Mouse (Mus musculus): Measurements from ENCODE around the gene Klf6. TPM values are rescaled to one million over a fixed set of nuclear protein-coding genes. Genes with fewer than 3 reads are reported as not detected.

Klf6 gene
- 83.5 and 97.5 TPM in 2 replicates for polyA plus RNA-seq (2014; fragmentation: Nextera tagmentation; extraction: Ambion mirVana)

GRCm38 (mm10) chr13:5861157-5862002 is at the start of gene Klf6:
Gene Klf6 (plus strand): TSS chr13:5861482.
- Histone ChIP-seq H3K9me3 (ENCODE audit: control insufficient read depth, low read length) (no peaks in the 10 kb centered on the region), H3K4me1 (ENCODE audit: control insufficient read depth, insufficient read depth, low read length) (peaks cover 14% of the 10 kb centered on the region), H3K9ac (replicated peaks; ENCODE audit: low read depth, low read length) (peak within 1 kb of the TSS; percentile 88), H3K27me3 (ENCODE audit: control insufficient read depth, insufficient read depth, low read length) (peaks cover 3% of the 10 kb centered on the region; the same call in 1 of the 2 replicates), H3K4me3 (ENCODE audit: low read depth, low read length) (peak within 1 kb of the TSS; percentile 69), H3K27ac (ENCODE audit: low read depth, low read length) (peak within 1 kb of the TSS; percentile 100), H3K36me3 (ENCODE audit: control insufficient read depth, insufficient read depth, low read length) (peaks cover 11% of the 10 kb centered on the region), H3K4me2 (ENCODE audit: low read depth, low read length) (peak within 1 kb of the TSS; percentile 82)
- ATAC-seq (ENCODE audit: low read depth): peak; percentile 99
- 0% methylated on average over 58 of the region's 60 CpGs for WGBS

DNA sequence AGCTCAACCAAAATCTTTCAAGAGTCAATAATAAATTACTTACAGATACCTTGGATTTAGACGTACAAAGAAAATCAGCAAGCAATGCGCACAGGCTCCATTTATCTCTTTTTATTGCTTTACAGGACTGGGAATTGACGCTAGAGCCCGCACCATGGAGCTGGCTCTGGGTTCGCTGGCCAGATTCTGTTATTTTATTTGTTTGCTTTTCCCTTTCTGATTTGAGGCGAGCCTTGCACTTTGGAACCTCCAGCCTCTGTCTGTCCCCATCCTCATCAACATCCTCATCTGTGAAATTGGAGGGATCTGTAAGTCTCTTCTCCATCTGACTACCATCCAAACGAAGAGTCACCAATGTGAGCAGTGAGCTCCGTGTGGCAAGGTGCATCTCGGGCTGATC is 47.8 kb upstream of the Klf6 start:
- ATAC-seq (ENCODE audit: low read depth): no peak
- H3K4me3 ChIP-seq (ENCODE audit: low read depth, low read length): no peak overlapping the region
- H3K4me1 ChIP-seq (ENCODE audit: control insufficient read depth, insufficient read depth, low read length): no peaks in the 10 kb centered on the region
- no peak overlapping the region for H3K27ac ChIP-seq (ENCODE audit: low read depth, low read length)
- H3K4me2 ChIP-seq (ENCODE audit: low read depth, low read length): no peak overlapping the region
- no peak overlapping the region for H3K9ac ChIP-seq (replicated peaks; ENCODE audit: low read depth, low read length)
- H3K27me3 ChIP-seq (ENCODE audit: control insufficient read depth, insufficient read depth, low read length): no peaks in the 10 kb centered on the region
- H3K9me3 ChIP-seq (ENCODE audit: control insufficient read depth, low read length): no peaks in the 10 kb centered on the region
- WGBS: 83% methylated on average over 9 of the region's 9 CpGs
- H3K36me3 ChIP-seq (ENCODE audit: control insufficient read depth, insufficient read depth, low read length): no peaks in the 10 kb centered on the region

GRCm38 (mm10) chr13:5817250-5817649 is 44.0 kb upstream of the Klf6 start:
- no peaks in the 10 kb centered on the region for H3K36me3 ChIP-seq (ENCODE audit: control insufficient read depth, insufficient read depth, low read length)
- 85% methylated on average over 3 of the region's 3 CpGs for WGBS
- no peak for ATAC-seq (ENCODE audit: low read depth)

GRCm38 (mm10) chr13:5819173-5819572 is 42.1 kb upstream of the Klf6 start:
- Histone ChIP-seq H3K9ac (replicated peaks; ENCODE audit: low read depth, low read length) (no peak overlapping the region), H3K4me2 (ENCODE audit: low read depth, low read length) (no peak overlapping the region), H3K27me3 (ENCODE audit: control insufficient read depth, insufficient read depth, low read length) (no peaks in the 10 kb centered on the region), H3K4me1 (ENCODE audit: control insufficient read depth, insufficient read depth, low read length) (no peaks in the 10 kb centered on the region), H3K4me3 (ENCODE audit: low read depth, low read length) (no peak overlapping the region), H3K27ac (ENCODE audit: low read depth, low read length) (no peak overlapping the region), H3K9me3 (ENCODE audit: control insufficient read depth, low read length) (no peaks in the 10 kb centered on the region), H3K36me3 (ENCODE audit: control insufficient read depth, insufficient read depth, low read length) (no peaks in the 10 kb centered on the region)
- ATAC-seq (ENCODE audit: low read depth): no peak
- 16% methylated on average over 3 of the region's 3 CpGs for WGBS

More at GRCm38 (mm10) chr13:5817250-5817649, 44.0 kb upstream of the Klf6 start:
- no peak overlapping the region for H3K9ac ChIP-seq (replicated peaks; ENCODE audit: low read depth, low read length)
- no peak overlapping the region for H3K4me2 ChIP-seq (ENCODE audit: low read depth, low read length)
- H3K4me1 ChIP-seq (ENCODE audit: control insufficient read depth, insufficient read depth, low read length): no peaks in the 10 kb centered on the region
- no peak overlapping the region for H3K4me3 ChIP-seq (ENCODE audit: low read depth, low read length)
- H3K9me3 ChIP-seq (ENCODE audit: control insufficient read depth, low read length): no peaks in the 10 kb centered on the region
- H3K27ac ChIP-seq (ENCODE audit: low read depth, low read length): no peak overlapping the region
- H3K27me3 ChIP-seq (ENCODE audit: control insufficient read depth, insufficient read depth, low read length): no peaks in the 10 kb centered on the region

- Histone ChIP-seq H3K4me3 (ENCODE audit: low read depth, low read length) (no peak overlapping the region), H3K9ac (replicated peaks; ENCODE audit: low read depth, low read length) (no peak overlapping the region), H3K27me3 (ENCODE audit: control insufficient read depth, insufficient read depth, low read length) (no peaks in the 10 kb centered on the region), H3K4me1 (ENCODE audit: control insufficient read depth, insufficient read depth, low read length) (no peaks in the 10 kb centered on the region), H3K4me2 (ENCODE audit: low read depth, low read length) (no peak overlapping the region), H3K9me3 (ENCODE audit: control insufficient read depth, low read length) (no peaks in the 10 kb centered on the region), H3K36me3 (ENCODE audit: control insufficient read depth, insufficient read depth, low read length) (no peaks in the 10 kb centered on the region), H3K27ac (ENCODE audit: low read depth, low read length) (no peak overlapping the region)
- WGBS: 62% methylated on average over 11 of the region's 11 CpGs
- ATAC-seq (ENCODE audit: low read depth): no peak
These were observed 38.7 kb upstream of the Klf6 start for GRCm38 (mm10) chr13:5822586-5822985.

DNA sequence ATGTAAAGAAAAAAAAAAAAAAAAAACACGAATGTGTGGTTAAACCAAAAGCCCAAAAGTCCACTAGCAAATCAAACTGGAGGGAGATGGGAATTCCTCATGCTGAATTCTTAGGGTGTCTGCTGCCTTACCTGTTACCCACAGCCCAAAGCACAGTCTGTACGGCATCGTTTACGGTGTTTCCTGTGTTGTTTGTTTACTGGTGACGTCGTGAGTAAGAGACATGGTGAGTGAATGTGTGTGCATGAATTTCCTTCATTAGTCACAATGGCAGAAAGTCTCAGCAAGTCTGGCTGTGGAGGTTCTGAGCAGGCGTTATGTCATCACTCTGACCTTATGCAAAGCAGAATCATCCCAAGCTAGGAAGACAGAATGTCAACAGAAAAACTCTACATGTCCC is 38.1 kb upstream of the Klf6 start:
- 87% methylated on average over 7 of the region's 7 CpGs for WGBS
- H3K27me3 ChIP-seq (ENCODE audit: control insufficient read depth, insufficient read depth, low read length): no peaks in the 10 kb centered on the region

GRCm38 (mm10) chr13:5824189-5824815 is 37.0 kb upstream of the Klf6 start:
- no peaks in the 10 kb centered on the region for H3K4me1 ChIP-seq (ENCODE audit: control insufficient read depth, insufficient read depth, low read length)
- H3K9me3 ChIP-seq (ENCODE audit: control insufficient read depth, low read length): no peaks in the 10 kb centered on the region
- no peak overlapping the region for H3K4me2 ChIP-seq (ENCODE audit: low read depth, low read length)
- H3K36me3 ChIP-seq (ENCODE audit: control insufficient read depth, insufficient read depth, low read length): no peaks in the 10 kb centered on the region
- no peaks in the 10 kb centered on the region for H3K27me3 ChIP-seq (ENCODE audit: control insufficient read depth, insufficient read depth, low read length)
- H3K9ac ChIP-seq (replicated peaks; ENCODE audit: low read depth, low read length): no peak overlapping the region
- H3K4me3 ChIP-seq (ENCODE audit: low read depth, low read length): no peak overlapping the region
- no peak for ATAC-seq (ENCODE audit: low read depth)
- H3K27ac ChIP-seq (ENCODE audit: low read depth, low read length): no peak overlapping the region
- 84% methylated on average over 8 of the region's 8 CpGs for WGBS

More for the DNA sequence above, 38.1 kb upstream of the Klf6 start:
- Histone ChIP-seq H3K27ac (ENCODE audit: low read depth, low read length) (no peak overlapping the region), H3K36me3 (ENCODE audit: control insufficient read depth, insufficient read depth, low read length) (no peaks in the 10 kb centered on the region), H3K9me3 (ENCODE audit: control insufficient read depth, low read length) (no peaks in the 10 kb centered on the region), H3K9ac (replicated peaks; ENCODE audit: low read depth, low read length) (no peak overlapping the region), H3K4me1 (ENCODE audit: control insufficient read depth, insufficient read depth, low read length) (no peaks in the 10 kb centered on the region), H3K4me3 (ENCODE audit: low read depth, low read length) (no peak overlapping the region), H3K4me2 (ENCODE audit: low read depth, low read length) (no peak overlapping the region)
- ATAC-seq (ENCODE audit: low read depth): no peak

DNA sequence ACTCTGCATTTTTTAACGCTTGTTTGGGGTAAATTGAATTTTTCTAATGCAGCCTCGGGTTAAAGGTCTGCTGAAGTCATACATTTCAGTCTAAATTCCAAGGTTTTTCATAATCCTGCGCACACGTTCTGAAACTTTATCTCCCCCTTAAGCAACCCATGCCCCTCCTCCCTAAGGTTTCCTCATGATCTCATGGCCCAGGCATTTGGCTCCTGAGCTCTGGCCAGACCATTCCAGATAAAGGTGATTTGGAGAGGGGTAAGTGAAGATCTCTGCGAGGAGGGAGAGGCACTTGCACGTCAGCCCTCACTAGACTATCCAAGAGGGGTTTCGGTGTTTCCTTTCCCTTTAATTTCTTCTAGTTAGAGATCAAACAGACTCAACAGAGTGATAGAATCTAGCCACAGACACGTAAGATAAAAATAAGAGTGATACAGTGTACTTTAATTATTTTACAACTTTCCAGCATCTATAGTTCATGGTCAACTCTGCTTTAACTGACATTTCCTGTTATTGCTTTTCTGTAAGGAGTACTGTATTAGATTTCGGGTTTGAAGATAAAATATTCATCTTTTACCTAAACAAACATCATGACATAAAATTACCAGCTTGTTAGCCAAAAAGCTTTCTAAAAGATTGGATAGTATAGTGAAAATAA is 35.0 kb upstream of the Klf6 start:
- H3K4me1 ChIP-seq (ENCODE audit: control insufficient read depth, insufficient read depth, low read length): no peaks in the 10 kb centered on the region
- H3K9ac ChIP-seq (replicated peaks; ENCODE audit: low read depth, low read length): no peak overlapping the region
- 80% methylated on average over 9 of the region's 9 CpGs for WGBS
- H3K36me3 ChIP-seq (ENCODE audit: control insufficient read depth, insufficient read depth, low read length): no peaks in the 10 kb centered on the region
- H3K4me3 ChIP-seq (ENCODE audit: low read depth, low read length): no peak overlapping the region
- H3K4me2 ChIP-seq (ENCODE audit: low read depth, low read length): no peak overlapping the region
- no peaks in the 10 kb centered on the region for H3K27me3 ChIP-seq (ENCODE audit: control insufficient read depth, insufficient read depth, low read length)
- no peaks in the 10 kb centered on the region for H3K9me3 ChIP-seq (ENCODE audit: control insufficient read depth, low read length)
- ATAC-seq (ENCODE audit: low read depth): no peak
- no peak overlapping the region for H3K27ac ChIP-seq (ENCODE audit: low read depth, low read length)

- no peaks in the 10 kb centered on the region for H3K4me1 ChIP-seq (ENCODE audit: control insufficient read depth, insufficient read depth, low read length)
- no peak overlapping the region for H3K27ac ChIP-seq (ENCODE audit: low read depth, low read length)
- WGBS: 7% methylated on average over 7 of the region's 7 CpGs
- ATAC-seq (ENCODE audit: low read depth): no peak
- H3K4me3 ChIP-seq (ENCODE audit: low read depth, low read length): no peak overlapping the region
- H3K27me3 ChIP-seq (ENCODE audit: control insufficient read depth, insufficient read depth, low read length): no peaks in the 10 kb centered on the region
- H3K4me2 ChIP-seq (ENCODE audit: low read depth, low read length): no peak overlapping the region
- H3K36me3 ChIP-seq (ENCODE audit: control insufficient read depth, insufficient read depth, low read length): no peaks in the 10 kb centered on the region
- no peak overlapping the region for H3K9ac ChIP-seq (replicated peaks; ENCODE audit: low read depth, low read length)
- no peaks in the 10 kb centered on the region for H3K9me3 ChIP-seq (ENCODE audit: control insufficient read depth, low read length)
These were observed 29.3 kb upstream of the Klf6 start for GRCm38 (mm10) chr13:5831976-5832375.
